Mouse (Mus musculus) left cerebral cortex, postnatal 36 days (tissue): Measurements from ENCODE around the gene Ada. TPM values are rescaled to one million over a fixed set of nuclear protein-coding genes. Genes with fewer than 3 reads are reported as not detected.
"Not testable (repeated sequence)": the region's sequence is repeated elsewhere in the genome, so short reads cannot be mapped to it uniquely, and the experiment has no call there.

ENCODE experiments used
- DNase-seq, 2 experiments: peaks; one replicate each; pipeline ENCODE4 v3.0.0; 2021 to 2022; ENCODE audit warnings: low spot score in 2 of 2, mixed read lengths in 1 of 2
- intact Hi-C: fragments of 180-260 bp; cut with DNase I; formaldehyde crosslinking; loops from one replicate; pipeline ENCODE4 v1.15.1; 2025
- total RNA-seq, 2 experiments: library from RNA; stranded (reverse); gene quantifications; 2 replicates each; pipeline ENCODE4 v1.2.3; 2021

Ada gene
- total RNA-seq, 2 experiments from 2014 or later = 1.5 to 1.6 TPM

- intact Hi-C loops = loop anchor here (1.0 kb wide), 2 partner anchors 28 to 42 kb away; no protein-coding TSS in a partner anchor
- no peak for DNase-seq
These were observed 47.1 kb downstream of the Ada start for GRCm38 (mm10) chr2:163702921-163703320.

GRCm38 (mm10) chr2:163702431-163702830 lies 47.6 kb downstream of the Ada start:
- intact Hi-C loops = no loop called here
- DNase-seq = no peak

- no peak for DNase-seq
- intact Hi-C loops = no loop called here
These were observed 50.8 kb downstream of the Ada start for GRCm38 (mm10) chr2:163699078-163699780.

GRCm38 (mm10) chr2:163697764-163698480 lies 52.1 kb downstream of the Ada start:
- no peak for DNase-seq
- intact Hi-C loops = no loop called here

- intact Hi-C loops = no loop called here
- DNase-seq = no peak
These were observed 53.3 kb downstream of the Ada start for GRCm38 (mm10) chr2:163696763-163697162.

GRCm38 (mm10) chr2:163693716-163694314 lies 56.2 kb downstream of the Ada start:
- intact Hi-C loops = no loop called here
- no peak for DNase-seq

- intact Hi-C loops = no loop called here
These were observed 57.0 kb downstream of the Ada start for GRCm38 (mm10) chr2:163692873-163693612.

GRCm38 (mm10) chr2:163691846-163692605 lies 58.0 kb downstream of the Ada start:
- intact Hi-C loops = no loop called here
- DNase-seq = no peak

More at GRCm38 (mm10) chr2:163692873-163693612, 57.0 kb downstream of the Ada start:
- DNase-seq = no peak

- no peak for DNase-seq
- intact Hi-C loops = no loop called here
These were observed 59.4 kb downstream of the Ada start for GRCm38 (mm10) chr2:163690409-163691304.

GRCm38 (mm10) chr2:163689771-163690170 lies 60.3 kb downstream of the Ada start:
- intact Hi-C loops = no loop called here
- DNase-seq = no peak

- intact Hi-C loops, DNase-seq: not testable (repeated sequence)
These were observed 61.7 kb downstream of the Ada start for GRCm38 (mm10) chr2:163688377-163688776.

- intact Hi-C loops = no loop called here
- DNase-seq = no peak
These were observed 63.2 kb downstream of the Ada start for GRCm38 (mm10) chr2:163686886-163687285.

GRCm38 (mm10) chr2:163686233-163686632 lies 63.8 kb downstream of the Ada start:
- intact Hi-C loops = no loop called here

GRCm38 (mm10) chr2:163685761-163686200 lies 64.3 kb downstream of the Ada start:
- peak; percentile 60 to 64 for DNase-seq
- intact Hi-C loops = no loop called here

More at GRCm38 (mm10) chr2:163686233-163686632, 63.8 kb downstream of the Ada start:
- no peak for DNase-seq

GRCm38 (mm10) chr2:163685287-163685686 lies 64.8 kb downstream of the Ada start:
- intact Hi-C loops = no loop called here
- DNase-seq = peak; percentile 37 to 42

- intact Hi-C loops = no loop called here
- DNase-seq = no peak
These were observed 67.7 kb downstream of the Ada start for GRCm38 (mm10) chr2:163682344-163682743.

GRCm38 (mm10) chr2:163676745-163677144 lies 73.3 kb downstream of the Ada start:
- intact Hi-C loops = no loop called here
- DNase-seq = no peak
